Mouse (Mus musculus) B cell, adult 2 months (primary cell): Measurements from ENCODE around the gene Crtc1.

ENCODE experiments used
- DNase-seq, 2 experiments: peaks; one replicate each; pipeline ENCODE4 v3.0.0; 2022

The Crtc1 gene

GRCm38 (mm10) chr8:70377049-70377448 is 62.3 kb downstream of the Crtc1 start:
- peak; percentile 14 to 19 for DNase-seq

DNA sequence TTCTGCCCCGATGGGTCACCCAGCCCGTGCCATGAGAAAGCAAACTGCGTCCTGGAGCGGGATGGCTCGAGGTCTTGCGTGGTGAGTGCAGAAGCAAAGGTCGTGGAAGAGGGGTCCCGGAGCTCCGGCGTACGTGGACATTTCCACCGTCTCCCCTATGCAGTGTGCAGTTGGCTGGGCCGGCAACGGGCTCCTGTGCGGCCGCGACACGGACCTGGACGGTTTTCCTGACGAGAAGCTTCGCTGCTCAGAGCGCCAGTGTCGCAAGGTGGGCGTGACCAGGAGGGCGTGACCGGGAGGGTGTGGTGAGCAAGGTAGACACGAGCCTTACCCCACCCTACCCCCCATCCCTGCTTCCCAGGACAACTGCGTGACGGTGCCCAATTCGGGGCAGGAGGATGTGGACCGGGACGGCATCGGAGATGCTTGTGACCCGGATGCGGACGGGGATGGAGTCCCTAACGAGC is 63.1 kb downstream of the Crtc1 start:
- DNase-seq: peak; percentile 13 to 22

- peak; percentile 50 to 51 for DNase-seq
Measured at GRCm38 (mm10) chr8:70375212-70375859, 64.0 kb downstream of the Crtc1 start.

DNA sequence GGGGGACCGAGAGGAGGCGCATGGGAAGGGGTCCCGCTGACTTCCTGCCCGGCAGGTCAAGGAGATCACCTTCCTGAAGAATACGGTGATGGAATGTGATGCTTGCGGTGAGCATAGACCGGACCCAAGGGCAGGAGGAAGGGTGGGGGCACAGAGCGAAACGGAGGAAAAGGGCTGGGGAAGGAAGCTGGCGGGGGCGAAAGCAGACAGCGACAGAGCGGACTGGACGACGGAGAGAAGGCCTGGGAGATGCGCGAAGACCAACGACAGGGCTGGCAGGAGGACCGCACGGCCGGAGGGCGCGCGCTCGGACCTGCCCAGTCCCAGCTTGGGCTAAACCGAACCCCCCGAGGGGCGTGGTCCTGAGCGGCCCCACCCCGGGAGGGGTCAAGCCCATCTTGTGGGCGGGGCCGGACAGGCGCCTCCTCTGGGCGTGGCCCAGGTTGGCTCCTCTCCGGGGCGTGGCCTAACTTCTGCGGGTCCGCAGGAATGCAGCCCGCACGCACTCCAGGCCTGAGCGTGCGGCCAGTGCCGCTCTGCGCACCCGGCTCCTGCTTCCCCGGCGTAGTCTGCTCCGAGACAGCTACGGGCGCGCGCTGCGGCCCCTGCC is 65.0 kb downstream of the Crtc1 start:
- DNase-seq: peak; percentile 82 to 85

DNA sequence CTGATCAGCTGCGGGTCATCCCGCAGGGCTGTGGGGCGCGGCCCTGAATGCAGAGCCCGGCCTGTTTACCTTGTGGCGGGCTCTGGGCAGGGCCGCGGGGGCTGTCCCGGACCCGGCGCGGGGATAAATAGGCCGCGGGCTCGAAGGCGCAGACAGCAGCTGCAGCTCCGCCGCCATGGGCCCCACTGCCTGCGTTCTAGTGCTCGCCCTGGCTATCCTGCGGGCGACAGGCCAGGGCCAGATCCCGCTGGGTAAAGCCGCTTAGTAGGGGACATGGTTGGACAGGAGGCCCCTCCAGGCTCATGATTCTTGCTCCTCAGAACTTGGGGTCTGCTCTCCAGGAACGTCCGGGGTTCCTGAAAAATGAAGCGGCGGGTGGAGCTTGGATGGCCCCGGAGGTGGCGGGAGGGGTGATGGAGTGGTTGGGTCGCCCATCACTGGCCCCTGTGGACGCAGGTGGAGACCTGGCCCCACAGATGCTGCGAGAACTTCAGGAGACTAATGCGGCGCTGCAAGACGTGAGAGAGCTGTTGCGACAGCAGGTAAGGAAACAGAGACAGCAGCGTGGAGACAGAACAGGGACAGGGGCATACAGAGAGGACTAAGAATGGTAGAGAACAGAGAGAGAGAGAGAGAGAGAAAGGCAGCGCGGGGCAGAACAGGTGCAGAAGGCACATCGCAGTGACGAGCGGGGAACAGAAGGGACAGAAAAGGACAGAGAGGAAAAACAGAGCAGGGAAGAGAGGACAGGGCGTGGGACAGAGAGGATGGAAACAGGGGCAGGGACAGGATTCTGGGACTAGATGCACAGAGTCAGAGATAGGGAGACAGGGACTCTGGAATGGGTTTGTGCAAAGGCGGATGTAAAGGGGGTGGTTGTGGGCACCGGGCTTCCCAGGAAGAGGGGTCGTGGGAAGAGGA is 65.7 kb downstream of the Crtc1 start, which contains the start of gene Comp:
TSS of gene Comp (plus strand) at position 162 of the 921 bp plus-strand sequence.
- DNase-seq: no peak

DNA sequence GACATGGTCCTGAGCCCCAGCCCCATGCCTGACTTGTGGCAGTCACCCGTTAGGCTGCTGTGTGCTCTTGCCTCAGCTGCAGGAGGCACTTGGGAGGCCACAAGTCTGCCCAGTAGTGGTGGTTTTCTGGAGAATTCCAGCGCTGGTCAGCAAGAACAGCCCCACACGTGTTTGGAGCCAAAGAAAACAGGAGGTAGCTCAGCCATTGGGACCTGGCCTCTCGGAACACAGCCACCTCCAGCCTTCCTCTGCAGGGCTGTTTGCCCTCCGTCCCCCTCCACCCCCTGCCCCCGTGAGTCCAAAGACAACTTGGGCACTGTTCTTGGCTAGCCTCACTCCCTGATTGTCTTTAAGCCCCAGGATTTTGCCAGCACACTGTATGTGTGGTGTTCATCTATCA is 67.4 kb downstream of the Crtc1 start:
- DNase-seq: no peak

GRCm38 (mm10) chr8:70370476-70370875 is 68.9 kb downstream of the Crtc1 start:
- no peak for DNase-seq

DNA sequence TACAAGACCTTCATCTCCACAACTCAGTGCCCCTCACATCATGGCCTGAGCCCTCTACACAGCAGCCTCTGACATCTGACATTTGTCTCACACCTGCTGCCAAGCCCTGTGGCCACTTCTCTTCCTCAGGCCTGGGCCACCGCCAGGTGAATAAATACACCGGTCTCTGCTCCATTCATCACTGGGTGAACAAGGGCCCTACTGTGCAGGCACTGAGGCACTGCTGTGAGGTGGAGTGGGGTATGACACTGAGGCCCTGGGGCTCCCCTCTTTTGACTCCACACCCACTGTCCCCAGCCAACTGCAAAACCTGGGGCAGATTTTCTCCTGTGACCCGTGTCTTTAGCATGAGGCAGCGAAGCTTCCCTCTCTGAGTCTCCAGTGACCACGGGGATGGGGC is 72.8 kb downstream of the Crtc1 start:
- DNase-seq: no peak

DNA sequence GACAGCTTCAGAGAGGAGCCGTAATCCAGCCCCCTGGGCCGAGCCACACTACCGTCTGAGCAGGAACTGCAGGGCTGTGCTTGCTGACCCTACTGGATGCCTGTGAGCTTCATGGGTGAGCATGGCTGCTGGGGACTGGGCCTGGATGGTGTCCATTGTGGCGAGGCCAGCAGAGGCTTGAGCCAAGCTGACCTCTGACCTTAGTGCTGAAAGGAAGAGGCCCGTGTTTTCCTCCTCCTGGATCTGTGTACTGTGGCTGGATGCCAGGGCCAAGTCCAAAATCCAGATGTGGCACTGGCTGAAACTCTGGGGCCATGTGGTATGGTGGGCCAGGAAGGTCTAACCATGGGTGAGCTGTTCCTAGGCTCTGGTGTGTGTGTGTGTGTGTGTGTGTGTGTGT is 75.3 kb downstream of the Crtc1 start:
- DNase-seq: no peak

DNA sequence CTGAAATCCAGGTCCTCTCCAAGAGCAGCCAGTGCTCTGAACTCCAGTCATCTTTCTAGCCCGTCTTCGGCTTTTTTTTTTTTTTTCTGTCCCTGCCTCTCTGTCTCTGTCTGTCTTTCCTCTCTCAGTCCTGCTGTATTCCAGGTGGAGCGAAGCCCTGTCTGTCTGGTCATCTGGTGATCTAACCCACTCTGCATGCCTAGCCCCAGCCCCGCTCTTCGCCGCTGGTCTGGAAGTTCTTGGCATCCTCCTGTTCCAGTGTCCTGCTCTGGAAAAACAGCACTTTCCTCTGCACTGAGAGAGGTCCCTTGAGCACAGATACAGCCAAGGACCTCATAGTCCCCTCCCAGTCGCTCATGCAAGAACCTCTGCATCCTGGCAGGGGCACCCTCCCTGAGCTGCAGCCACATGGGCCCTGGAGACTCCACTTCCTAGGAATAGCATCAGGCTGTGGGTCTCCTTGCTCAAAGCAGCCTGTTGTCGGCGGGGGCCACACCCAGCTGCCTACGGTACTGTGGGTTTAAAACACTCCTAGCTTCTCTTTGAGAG is 77.8 kb downstream of the Crtc1 start:
- DNase-seq: no peak

GRCm38 (mm10) chr8:70360769-70361168 is 78.6 kb downstream of the Crtc1 start:
- peak; percentile 42 to 52 for DNase-seq

- no peak for DNase-seq
Measured at GRCm38 (mm10) chr8:70359411-70359810, 80.0 kb downstream of the Crtc1 start.

DNA sequence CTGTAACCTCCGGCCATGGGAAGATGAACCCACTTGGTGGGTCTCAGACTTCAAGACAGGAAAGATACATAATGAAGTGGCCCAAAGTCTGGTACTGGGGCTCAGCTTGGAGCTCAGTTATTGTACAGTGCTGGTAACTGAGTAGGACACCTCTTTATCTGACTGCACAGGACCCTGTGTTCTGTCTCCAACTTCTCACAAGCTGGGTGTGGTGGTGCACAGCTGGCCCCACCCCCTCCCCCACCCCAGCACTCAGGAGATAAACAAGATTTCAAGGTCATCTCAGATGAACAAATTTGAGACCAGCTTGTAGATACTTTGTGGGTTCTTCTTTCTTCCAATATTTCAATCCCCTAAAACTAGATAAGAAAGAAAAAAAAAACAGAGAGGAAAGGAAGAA is 83.3 kb downstream of the Crtc1 start:
- DNase-seq: no peak

DNA sequence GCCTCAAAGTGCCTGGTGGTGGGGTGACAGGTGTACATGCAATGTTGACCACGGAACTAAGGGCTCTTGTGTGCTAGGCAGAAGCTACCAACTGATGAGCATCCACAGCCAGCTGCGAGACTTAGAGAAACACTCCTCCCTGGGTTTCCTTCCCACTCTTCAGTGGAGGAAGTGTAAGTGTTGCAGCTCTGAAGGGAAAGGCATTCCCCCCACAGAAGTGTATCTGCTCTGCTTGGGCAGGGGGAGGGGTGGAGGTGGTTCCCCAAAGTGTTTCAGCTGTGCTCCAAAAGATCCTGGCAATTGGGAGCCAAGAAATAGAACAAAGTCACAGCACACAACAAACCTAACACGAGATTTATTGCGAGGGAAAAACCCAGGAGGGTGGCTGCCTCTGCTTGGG is 85.4 kb downstream of the Crtc1 start:
- DNase-seq: no peak

DNA sequence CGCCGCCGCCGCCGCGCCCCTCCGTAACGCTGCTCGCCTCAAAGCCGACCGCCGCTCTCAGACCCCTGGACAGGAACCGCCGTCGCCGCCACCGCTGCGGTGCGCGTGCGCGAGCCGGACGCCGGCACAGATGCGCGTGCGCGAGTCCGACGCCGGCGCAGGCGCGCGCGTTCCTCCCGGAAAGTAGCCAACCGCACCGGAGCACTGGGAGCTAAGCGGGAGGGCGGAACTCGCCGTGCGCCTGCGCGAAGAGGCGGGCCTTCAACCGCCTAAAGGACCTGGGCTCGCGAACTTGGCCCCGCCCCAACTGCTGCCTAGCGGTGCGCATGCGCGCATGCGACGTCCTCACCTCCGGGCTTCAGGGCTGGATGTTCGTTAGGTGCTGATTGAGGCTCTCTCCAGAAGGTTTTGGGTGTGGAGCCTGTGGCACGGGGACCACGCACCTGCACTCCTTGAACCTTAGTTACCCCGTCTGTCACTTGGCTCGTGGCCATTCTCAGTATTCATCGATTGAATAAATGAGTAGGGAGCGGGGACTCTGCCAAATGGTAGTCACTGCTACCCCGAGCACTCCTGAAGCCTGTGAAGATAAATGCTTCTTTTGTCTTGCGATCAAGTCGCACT is 86.1 kb downstream of the Crtc1 start, which contains the start of gene Upf1:
TSS of gene Upf1 (minus strand) at position 85 of the 624 bp plus-strand sequence.
- peak; percentile 99 for DNase-seq

- DNase-seq: peak; percentile 75 to 78
Measured at GRCm38 (mm10) chr8:70352657-70353151, 86.7 kb downstream of the Crtc1 start.

DNA sequence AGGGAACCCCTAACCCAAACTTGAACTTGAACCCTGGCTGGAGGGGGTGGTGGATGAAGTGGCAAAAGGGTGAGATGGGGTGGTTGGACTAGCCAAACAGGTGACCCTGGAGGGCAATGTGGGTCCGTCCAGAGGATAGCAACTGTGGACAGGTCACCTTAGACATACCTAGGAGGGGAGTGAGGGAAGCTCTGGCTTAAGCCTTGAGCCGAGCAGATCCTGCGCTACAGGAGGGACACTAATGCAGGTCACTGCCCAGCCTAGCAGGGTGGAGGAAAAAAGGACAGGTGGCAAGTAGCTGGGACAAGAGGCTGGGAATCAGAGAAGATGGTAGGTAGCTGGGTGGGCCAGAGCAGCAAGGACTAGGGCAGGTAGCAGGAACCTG is 87.4 kb downstream of the Crtc1 start:
- no peak for DNase-seq

DNA sequence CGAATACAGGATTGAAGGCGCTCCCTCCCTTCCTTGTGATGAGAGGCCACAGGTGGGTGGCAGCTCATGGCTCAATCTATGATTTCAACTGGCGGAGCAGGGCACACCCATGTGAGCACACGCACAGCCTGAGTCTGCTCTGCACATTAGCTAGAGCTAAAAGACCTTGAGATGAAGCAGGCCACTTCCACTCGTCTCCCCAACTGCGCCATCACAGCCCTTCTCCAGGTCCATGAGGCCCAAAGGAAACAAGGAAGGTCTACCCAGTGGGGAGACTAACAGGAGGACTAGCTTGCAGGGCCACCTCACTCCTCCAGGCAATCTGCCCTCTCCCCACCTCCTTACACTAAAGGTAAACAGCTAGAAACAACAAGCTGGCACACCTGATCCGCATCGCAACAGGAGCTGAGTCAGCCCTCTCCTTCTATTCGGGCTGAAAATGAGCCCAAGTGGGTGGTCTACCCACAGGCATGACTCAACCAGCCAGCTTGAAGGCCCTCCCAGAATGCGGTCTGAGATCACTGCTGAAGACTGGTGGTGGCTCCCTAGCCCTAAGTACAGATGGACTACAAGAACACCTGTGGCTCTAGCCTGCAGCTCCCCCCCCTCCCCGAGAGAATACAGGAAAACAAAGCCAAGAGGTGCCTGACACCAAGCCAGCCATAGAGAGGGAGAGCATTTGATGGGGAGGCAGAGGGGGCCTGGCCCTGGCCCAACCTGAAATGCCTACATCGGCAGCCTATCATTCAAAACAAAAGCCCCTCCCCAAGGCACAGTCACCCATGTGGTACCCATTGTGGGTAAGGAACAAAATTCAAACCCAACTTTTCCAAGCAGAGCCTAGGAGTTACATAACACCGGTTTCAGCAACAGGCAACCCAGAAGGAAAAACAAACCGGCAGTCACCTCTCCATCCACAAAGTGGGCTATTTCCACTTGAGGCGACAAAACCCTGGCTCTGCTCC is 88.1 kb downstream of the Crtc1 start:
- DNase-seq: no peak

- DNase-seq: no peak
Measured at GRCm38 (mm10) chr8:70347860-70348420, 91.4 kb downstream of the Crtc1 start.

- no peak for DNase-seq
Measured at GRCm38 (mm10) chr8:70347443-70347842, 91.9 kb downstream of the Crtc1 start.

- no peak for DNase-seq
Measured at GRCm38 (mm10) chr8:70344279-70344678, 95.1 kb downstream of the Crtc1 start.
